Mouse (Mus musculus) lung, embryonic 16.5 days (tissue): ENCODE results near the gene Ccnt1. TPM values are rescaled to one million over a fixed set of nuclear protein-coding genes. Genes with fewer than 3 reads are reported as not detected.
"Not testable (repeated sequence)": the region's sequence is repeated elsewhere in the genome, so short reads cannot be mapped to it uniquely, and the experiment has no call there.

ENCODE experiments used
- ATAC-seq: fragments of 200-750 bp; cut with Nextera tagmentation; 2 replicates; pipeline ENCODE4 v1.8.0; 2017; ENCODE audit warnings: low read depth, mild to moderate bottlenecking, moderate library complexity
- H3K27ac ChIP-seq: fragments of 300-500 bp; sonication (generic); 2 replicates; pipeline ENCODE4 v1.5.1; 2014; ENCODE audit warnings: mild to moderate bottlenecking, control low read depth, low read length
- H3K27me3 ChIP-seq: fragments of 300-500 bp; sonication (generic); 2 replicates; pipeline ENCODE4 v1.6.1; 2014; ENCODE audit warnings: low read depth, low read length, mixed read lengths; ENCODE audit not compliant: control insufficient read depth, insufficient read depth
- H3K36me3 ChIP-seq: fragments of 300-500 bp; sonication (generic); 2 replicates; pipeline ENCODE4 v1.6.1; 2014; ENCODE audit warnings: low read length; ENCODE audit not compliant: control insufficient read depth, insufficient read depth
- H3K4me1 ChIP-seq: fragments of 300-500 bp; sonication (generic); replicated peaks from 2 replicates; pipeline ENCODE4 v1.6.1; 2014; ENCODE audit warnings: low read length, mixed read lengths; ENCODE audit not compliant: control insufficient read depth, insufficient read depth
- H3K4me2 ChIP-seq: fragments of 300-500 bp; sonication (generic); 2 replicates; pipeline ENCODE4 v1.6.1; 2014; ENCODE audit warnings: low read depth, low read length, control low read depth
- H3K4me3 ChIP-seq: fragments of 300-500 bp; sonication (generic); 2 replicates; pipeline ENCODE4 v1.5.1; 2014; ENCODE audit warnings: mild to moderate bottlenecking, low read length, control low read depth
- H3K9ac ChIP-seq: fragments of 300-500 bp; sonication (generic); 2 replicates; pipeline ENCODE4 v1.6.1; 2014; ENCODE audit warnings: low read length, control low read depth
- H3K9me3 ChIP-seq: fragments of 300-500 bp; sonication (generic); 2 replicates; pipeline ENCODE4 v1.6.1; 2016; ENCODE audit warnings: low read length; ENCODE audit not compliant: control insufficient read depth
- WGBS: fragments of 180-500 bp; shearing (Covaris S2); extraction: QIAGEN DNeasy Blood & Tissue Kit; methylation state at CpG from one replicate; pipeline ENCODE4 v1.1.7; 2014; 5-methylcytosine and 5-hydroxymethylcytosine counted together
- polyA plus RNA-seq: library from polyadenylated mRNA; unstranded; fragments of >200 nt; fragmentation: Nextera tagmentation; extraction: Ambion mirVana; gene quantifications from 2 replicates; pipeline ENCODE4 v1.2.1, GENCODE M21; 2015

Ccnt1 gene
- polyA plus RNA-seq, 1 experiment from 2014 or later = 64.2 TPM

DNA sequence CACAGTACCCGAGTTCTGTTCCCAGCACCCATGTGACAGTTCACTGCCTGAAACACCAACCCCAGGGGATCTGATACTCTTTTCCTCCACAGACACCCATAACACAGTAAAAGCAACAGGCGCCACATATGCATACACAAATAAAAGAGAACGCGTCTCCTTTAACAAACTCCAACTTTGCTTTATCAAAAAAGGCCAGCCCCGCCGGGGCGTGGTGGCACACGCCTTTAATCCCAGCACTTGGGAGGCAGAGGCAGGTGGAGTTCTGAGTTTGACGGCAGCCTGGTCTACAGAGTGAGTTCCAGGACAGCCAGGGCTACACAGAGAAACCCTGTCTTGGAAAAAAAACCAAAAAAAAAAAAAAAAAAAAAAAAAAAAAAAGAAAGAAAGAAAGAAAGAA, 15.4 kb upstream of the Ccnt1 start:
- 55% methylated on average over 9 of the region's 9 CpGs for WGBS
- not testable (repeated sequence) for H3K9me3 ChIP-seq, H3K36me3 ChIP-seq, H3K4me1 ChIP-seq, H3K27me3 ChIP-seq, H3K4me3 ChIP-seq, ATAC-seq, H3K9ac ChIP-seq, H3K27ac ChIP-seq, H3K4me2 ChIP-seq

GRCm38 (mm10) chr15:98585421-98585820, 14.7 kb upstream of the Ccnt1 start:
- Histone ChIP-seq H3K27me3 (no peaks in the 10 kb centered on the region), H3K4me1 (no peaks in the 10 kb centered on the region), H3K9ac (no peak overlapping the region), H3K4me2 (no peak overlapping the region), H3K36me3 (peaks cover 7% of the 10 kb centered on the region; the same call in 1 of the 2 replicates), H3K4me3 (no peak overlapping the region), H3K9me3 (no peaks in the 10 kb centered on the region), H3K27ac (no peak overlapping the region)
- 26% methylated on average over 7 of the region's 7 CpGs for WGBS
- no peak for ATAC-seq

- no peaks in the 10 kb centered on the region for H3K4me1 ChIP-seq
- H3K9me3 ChIP-seq = no peaks in the 10 kb centered on the region
- no peak overlapping the region for H3K4me3 ChIP-seq
- ATAC-seq = no peak
- no peak overlapping the region for H3K9ac ChIP-seq
- no peak overlapping the region for H3K27ac ChIP-seq
- no peaks in the 10 kb centered on the region for H3K36me3 ChIP-seq
- 65% methylated on average over 8 of the region's 8 CpGs for WGBS
- no peak overlapping the region for H3K4me2 ChIP-seq
- H3K27me3 ChIP-seq = no peaks in the 10 kb centered on the region
These were observed 12.3 kb upstream of the Ccnt1 start for GRCm38 (mm10) chr15:98582996-98583395.

DNA sequence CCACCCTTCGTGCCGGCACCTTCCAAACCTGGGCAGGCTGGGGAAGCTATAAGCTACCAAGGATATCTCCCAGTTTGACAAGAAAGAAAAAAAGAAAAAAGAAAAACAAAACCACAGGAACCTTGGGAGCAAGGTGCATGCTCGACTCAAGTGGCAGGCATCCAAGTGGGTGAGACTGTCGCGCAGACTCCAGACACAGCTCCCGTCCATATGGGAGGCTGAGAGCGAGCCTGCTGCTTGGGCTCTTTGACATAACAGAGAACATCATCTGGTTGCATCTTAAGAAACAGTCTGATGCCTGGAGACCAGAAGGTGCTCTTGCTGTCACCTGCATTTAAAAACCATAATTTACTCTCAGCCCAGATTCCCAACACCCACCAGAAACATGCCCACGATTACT, 11.7 kb upstream of the Ccnt1 start:
- ATAC-seq = no peak
- no peak overlapping the region for H3K4me2 ChIP-seq
- 69% methylated on average over 8 of the region's 8 CpGs for WGBS
- no peaks in the 10 kb centered on the region for H3K27me3 ChIP-seq
- H3K9ac ChIP-seq = no peak overlapping the region
- no peaks in the 10 kb centered on the region for H3K36me3 ChIP-seq
- no peaks in the 10 kb centered on the region for H3K4me1 ChIP-seq
- no peak overlapping the region for H3K4me3 ChIP-seq
- H3K9me3 ChIP-seq = no peaks in the 10 kb centered on the region
- no peak overlapping the region for H3K27ac ChIP-seq

- Histone ChIP-seq H3K27ac (no peak overlapping the region), H3K9ac (no peak overlapping the region), H3K4me3 (no peak overlapping the region), H3K4me1 (no peaks in the 10 kb centered on the region), H3K9me3 (no peaks in the 10 kb centered on the region), H3K4me2 (no peak overlapping the region), H3K36me3 (no peaks in the 10 kb centered on the region), H3K27me3 (no peaks in the 10 kb centered on the region)
- WGBS = 34% methylated on average over 5 of the region's 5 CpGs
- peak; percentile 85 for ATAC-seq
These were observed 9.2 kb upstream of the Ccnt1 start for GRCm38 (mm10) chr15:98579795-98580464.

DNA sequence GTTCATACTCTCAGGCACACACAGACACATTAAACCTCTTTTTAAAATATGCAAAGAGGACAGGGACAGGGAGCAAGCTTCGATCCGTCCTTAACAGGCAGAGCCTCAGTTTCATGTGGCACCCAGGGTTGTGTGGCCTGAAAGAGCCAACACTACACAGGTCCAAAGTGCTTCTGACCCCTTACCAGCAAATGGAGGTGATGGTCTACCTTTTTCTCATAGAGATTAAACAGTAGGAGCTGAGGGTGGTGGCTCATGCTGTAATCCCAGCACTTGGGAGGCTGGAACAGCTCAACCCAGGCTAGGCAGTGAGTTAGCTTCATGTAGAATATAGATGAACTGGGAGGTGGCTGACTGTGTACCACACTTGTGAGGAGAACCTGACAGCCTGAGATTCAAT, 8.6 kb upstream of the Ccnt1 start:
- Histone ChIP-seq H3K27me3 (no peaks in the 10 kb centered on the region), H3K36me3 (no peaks in the 10 kb centered on the region), H3K4me1 (no peaks in the 10 kb centered on the region), H3K27ac (no peak overlapping the region), H3K4me3 (no peak overlapping the region), H3K4me2 (no peak overlapping the region), H3K9ac (no peak overlapping the region), H3K9me3 (no peaks in the 10 kb centered on the region)
- ATAC-seq = no peak
- WGBS = 81% methylated on average over 2 of the region's 2 CpGs

- no peak overlapping the region for H3K27ac ChIP-seq
- H3K9me3 ChIP-seq = no peaks in the 10 kb centered on the region
- 73% methylated on average over 4 of the region's 4 CpGs for WGBS
- H3K9ac ChIP-seq = no peak overlapping the region
- H3K4me3 ChIP-seq = no peak overlapping the region
- no peaks in the 10 kb centered on the region for H3K36me3 ChIP-seq
- H3K4me2 ChIP-seq = no peak overlapping the region
- peaks cover 9% of the 10 kb centered on the region for H3K4me1 ChIP-seq
- no peaks in the 10 kb centered on the region for H3K27me3 ChIP-seq
- ATAC-seq = no peak
These were observed 2.6 kb upstream of the Ccnt1 start for GRCm38 (mm10) chr15:98573293-98573692.

DNA sequence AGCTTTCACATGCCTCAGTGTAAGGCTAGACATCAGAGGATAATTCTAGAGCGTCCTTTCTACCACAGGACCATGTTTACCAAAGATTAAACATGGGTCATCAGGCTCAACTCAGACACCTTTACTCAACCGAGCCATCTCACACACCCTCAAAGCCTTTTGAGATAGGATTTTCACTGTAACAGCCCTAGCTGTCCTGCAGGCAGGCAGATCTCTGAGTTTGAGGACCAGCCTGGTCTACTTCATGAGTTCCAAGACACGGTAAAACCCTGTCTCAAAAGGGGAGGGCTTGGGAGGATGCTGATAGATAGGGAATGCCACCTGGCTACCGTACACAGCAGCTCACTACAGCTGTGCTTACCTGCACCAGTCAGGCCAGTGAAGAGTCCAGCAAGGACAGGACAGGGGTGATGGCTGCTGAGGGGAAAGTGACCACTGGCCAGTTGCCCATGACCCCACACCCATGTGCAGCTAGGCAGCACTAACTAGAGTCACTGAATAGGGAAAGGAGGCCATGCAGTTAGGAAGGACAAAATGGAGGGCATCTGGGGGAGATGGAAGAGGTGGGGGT, 843 bp downstream of the Ccnt1 start:
- peaks cover 24% of the 10 kb centered on the region for H3K4me1 ChIP-seq
- no peaks in the 10 kb centered on the region for H3K9me3 ChIP-seq
- no peaks in the 10 kb centered on the region for H3K27me3 ChIP-seq
- no peak overlapping the region for H3K4me2 ChIP-seq
- H3K4me3 ChIP-seq = no peak overlapping the region
- ATAC-seq = no peak
- no peaks in the 10 kb centered on the region for H3K36me3 ChIP-seq
- H3K27ac ChIP-seq = no peak overlapping the region
- no peak overlapping the region for H3K9ac ChIP-seq
- 73% methylated on average over 4 of the region's 4 CpGs for WGBS

- Histone ChIP-seq H3K4me2 (peak overlapping the region; percentile 79), H3K4me3 (peak overlapping the region; percentile 97), H3K4me1 (peaks cover 24% of the 10 kb centered on the region), H3K9me3 (no peaks in the 10 kb centered on the region), H3K27me3 (no peaks in the 10 kb centered on the region), H3K36me3 (0 out of 2 replicates have a peak, but pooled peaks cover 2% of the 10 kb centered on the region), H3K9ac (peak overlapping the region; percentile 88), H3K27ac (no peak overlapping the region)
- ATAC-seq = no peak
- WGBS = 56% methylated on average over 7 of the region's 7 CpGs
These were observed 1.5 kb downstream of the Ccnt1 start for GRCm38 (mm10) chr15:98569216-98569615.
